Mouse (Mus musculus): Measurements from ENCODE around the gene Enox2. TPM values are rescaled to one million over a fixed set of nuclear protein-coding genes. Genes with fewer than 3 reads are reported as not detected.

Enox2 gene
- polyA plus RNA-seq (2015; fragmentation: Nextera tagmentation; extraction: Ambion mirVana), result 3.9 and 4.2 TPM in 2 replicates

- no peaks in the 10 kb centered on the region for H3K9me3 ChIP-seq (replicated peaks)
- H3K27me3 ChIP-seq, result no peaks in the 10 kb centered on the region
- H3K4me2 ChIP-seq, result peak within 1 kb of the TSS; percentile 63
- H3K27ac ChIP-seq, result peak within 1 kb of the TSS; percentile 64
- H3K4me3 ChIP-seq (replicated peaks), result peak within 1 kb of the TSS; percentile 68
- peak; percentile 68 for DNase-seq
- no peaks in the 10 kb centered on the region for H3K4me1 ChIP-seq (replicated peaks)
- ATAC-seq (ENCODE audit: low read depth), result peak; percentile 100
- H3K36me3 ChIP-seq, result no peaks in the 10 kb centered on the region
- WGBS (ENCODE audit: insufficient replicate concordance), result 13% methylated on average over 25 of the region's 26 CpGs
- peak within 1 kb of the TSS; percentile 73 for H3K9ac ChIP-seq
These were observed at the start of gene Enox2 for GRCm38 (mm10) chrX:49287700-49288563. Enox2 (minus strand) TSS chrX:49288259.

- ATAC-seq (ENCODE audit: low read depth) (no peak), DNase-seq (no peak)
- Histone ChIP-seq H3K9me3 (replicated peaks) (no peaks in the 10 kb centered on the region), H3K4me1 (replicated peaks) (no peaks in the 10 kb centered on the region), H3K9ac (no peak overlapping the region), H3K36me3 (no peaks in the 10 kb centered on the region), H3K4me3 (replicated peaks) (no peak overlapping the region), H3K27me3 (no peaks in the 10 kb centered on the region), H3K4me2 (no peak overlapping the region), H3K27ac (no peak overlapping the region)
- WGBS (ENCODE audit: insufficient replicate concordance), result 22% methylated on average over 1 of the region's 1 CpGs
These were observed 21.4 kb upstream of the Enox2 start for GRCm38 (mm10) chrX:49309496-49309895.

- H3K9ac ChIP-seq, result no peak overlapping the region
- H3K4me2 ChIP-seq, result no peak overlapping the region
- no peaks in the 10 kb centered on the region for H3K9me3 ChIP-seq (replicated peaks)
- WGBS (ENCODE audit: insufficient replicate concordance), result 5% methylated on average over 5 of the region's 5 CpGs
- H3K36me3 ChIP-seq, result no peaks in the 10 kb centered on the region
- DNase-seq (no peak), ATAC-seq (ENCODE audit: low read depth) (no peak)
- no peaks in the 10 kb centered on the region for H3K4me1 ChIP-seq (replicated peaks)
- H3K27ac ChIP-seq, result no peak overlapping the region
- no peaks in the 10 kb centered on the region for H3K27me3 ChIP-seq
- no peak overlapping the region for H3K4me3 ChIP-seq (replicated peaks)
These were observed 18.6 kb upstream of the Enox2 start for GRCm38 (mm10) chrX:49306659-49307058.

GRCm38 (mm10) chrX:49279918-49280586 is 8.0 kb downstream of the Enox2 start:
- H3K9ac ChIP-seq, result no peak overlapping the region
- H3K9me3 ChIP-seq (replicated peaks), result no peaks in the 10 kb centered on the region
- ATAC-seq (ENCODE audit: low read depth), result no peak
- no peaks in the 10 kb centered on the region for H3K27me3 ChIP-seq
- DNase-seq, result no peak
- WGBS (ENCODE audit: insufficient replicate concordance), result 61% methylated on average over 2 of the region's 2 CpGs
- H3K27ac ChIP-seq, result no peak overlapping the region
- no peaks in the 10 kb centered on the region for H3K36me3 ChIP-seq
- no peaks in the 10 kb centered on the region for H3K4me1 ChIP-seq (replicated peaks)
- H3K4me2 ChIP-seq, result no peak overlapping the region
- H3K4me3 ChIP-seq (replicated peaks), result no peak overlapping the region

GRCm38 (mm10) chrX:49273487-49274042 is 14.5 kb downstream of the Enox2 start:
- 73% methylated on average over 12 of the region's 12 CpGs for WGBS (ENCODE audit: insufficient replicate concordance)
- no peak overlapping the region for H3K9ac ChIP-seq
- ATAC-seq (ENCODE audit: low read depth) (no peak), DNase-seq (no peak)
- H3K4me3 ChIP-seq (replicated peaks), result no peak overlapping the region
- no peaks in the 10 kb centered on the region for H3K36me3 ChIP-seq
- H3K9me3 ChIP-seq (replicated peaks), result no peaks in the 10 kb centered on the region
- H3K27ac ChIP-seq, result no peak overlapping the region
- H3K27me3 ChIP-seq, result no peaks in the 10 kb centered on the region
- H3K4me1 ChIP-seq (replicated peaks), result no peaks in the 10 kb centered on the region
- H3K4me2 ChIP-seq, result no peak overlapping the region

GRCm38 (mm10) chrX:49250816-49251215 is 37.2 kb downstream of the Enox2 start:
- no peaks in the 10 kb centered on the region for H3K4me1 ChIP-seq (replicated peaks)
- no peaks in the 10 kb centered on the region for H3K9me3 ChIP-seq (replicated peaks)
- WGBS (ENCODE audit: insufficient replicate concordance), result 70% methylated on average over 4 of the region's 4 CpGs
- H3K27me3 ChIP-seq, result no peaks in the 10 kb centered on the region
- H3K36me3 ChIP-seq, result no peaks in the 10 kb centered on the region
- no peak overlapping the region for H3K9ac ChIP-seq
- H3K27ac ChIP-seq, result no peak overlapping the region
- ATAC-seq (ENCODE audit: low read depth), result no peak
- no peak overlapping the region for H3K4me3 ChIP-seq (replicated peaks)
- H3K4me2 ChIP-seq, result no peak overlapping the region
- no peak for DNase-seq

- WGBS (ENCODE audit: insufficient replicate concordance), result 58% methylated on average over 1 of the region's 1 CpGs
These were observed 62.1 kb downstream of the Enox2 start for GRCm38 (mm10) chrX:49225792-49226426.

GRCm38 (mm10) chrX:49216422-49216821 is 71.6 kb downstream of the Enox2 start:
- Histone ChIP-seq H3K27ac (no peak overlapping the region), H3K4me2 (no peak overlapping the region), H3K36me3 (no peaks in the 10 kb centered on the region), H3K9ac (no peak overlapping the region), H3K4me3 (replicated peaks) (no peak overlapping the region), H3K9me3 (replicated peaks) (no peaks in the 10 kb centered on the region), H3K27me3 (no peaks in the 10 kb centered on the region), H3K4me1 (replicated peaks) (no peaks in the 10 kb centered on the region)
- DNase-seq (no peak), ATAC-seq (ENCODE audit: low read depth) (no peak)
- WGBS (ENCODE audit: insufficient replicate concordance), result 68% methylated on average over 3 of the region's 3 CpGs

More at GRCm38 (mm10) chrX:49225792-49226426, 62.1 kb downstream of the Enox2 start:
- H3K4me3 ChIP-seq (replicated peaks), result no peak overlapping the region
- ATAC-seq (ENCODE audit: low read depth) (no peak), DNase-seq (no peak)
- H3K36me3 ChIP-seq, result no peaks in the 10 kb centered on the region
- H3K27me3 ChIP-seq, result no peaks in the 10 kb centered on the region
- no peaks in the 10 kb centered on the region for H3K9me3 ChIP-seq (replicated peaks)
- no peak overlapping the region for H3K27ac ChIP-seq
- no peak overlapping the region for H3K9ac ChIP-seq
- no peaks in the 10 kb centered on the region for H3K4me1 ChIP-seq (replicated peaks)
- no peak overlapping the region for H3K4me2 ChIP-seq

- Histone ChIP-seq H3K4me2 (no peak overlapping the region), H3K27ac (no peak overlapping the region), H3K4me1 (replicated peaks) (no peaks in the 10 kb centered on the region), H3K4me3 (replicated peaks) (no peak overlapping the region), H3K36me3 (no peaks in the 10 kb centered on the region), H3K27me3 (no peaks in the 10 kb centered on the region), H3K9me3 (replicated peaks) (no peaks in the 10 kb centered on the region), H3K9ac (no peak overlapping the region)
- DNase-seq (no peak), ATAC-seq (ENCODE audit: low read depth) (no peak)
- 57% methylated on average over 4 of the region's 4 CpGs for WGBS (ENCODE audit: insufficient replicate concordance)
These were observed 91.7 kb downstream of the Enox2 start for GRCm38 (mm10) chrX:49196386-49196785.

GRCm38 (mm10) chrX:49181136-49181535 is 106.9 kb downstream of the Enox2 start:
- H3K27me3 ChIP-seq, result no peaks in the 10 kb centered on the region
- no peaks in the 10 kb centered on the region for H3K36me3 ChIP-seq
- 59% methylated on average over 3 of the region's 3 CpGs for WGBS (ENCODE audit: insufficient replicate concordance)
- H3K4me1 ChIP-seq (replicated peaks), result no peaks in the 10 kb centered on the region
- ATAC-seq (ENCODE audit: low read depth) (no peak), DNase-seq (no peak)
- no peak overlapping the region for H3K9ac ChIP-seq
- no peak overlapping the region for H3K4me2 ChIP-seq
- H3K9me3 ChIP-seq (replicated peaks), result no peaks in the 10 kb centered on the region
- H3K4me3 ChIP-seq (replicated peaks), result no peak overlapping the region
- no peak overlapping the region for H3K27ac ChIP-seq

- no peaks in the 10 kb centered on the region for H3K27me3 ChIP-seq
- H3K4me3 ChIP-seq (replicated peaks), result no peak overlapping the region
- H3K36me3 ChIP-seq, result no peaks in the 10 kb centered on the region
- H3K4me1 ChIP-seq (replicated peaks), result no peaks in the 10 kb centered on the region
- ATAC-seq (ENCODE audit: low read depth), result no peak
- 72% methylated on average over 3 of the region's 3 CpGs for WGBS (ENCODE audit: insufficient replicate concordance)
- no peak for DNase-seq
- no peaks in the 10 kb centered on the region for H3K9me3 ChIP-seq (replicated peaks)
- no peak overlapping the region for H3K27ac ChIP-seq
- H3K4me2 ChIP-seq, result no peak overlapping the region
- no peak overlapping the region for H3K9ac ChIP-seq
These were observed 109.4 kb downstream of the Enox2 start for GRCm38 (mm10) chrX:49178670-49179069.

Measured in liver, embryonic 13.5 days (tissue).